ENCODE assay signal across 28 mouse cellular contexts in the genomic region with DNA sequence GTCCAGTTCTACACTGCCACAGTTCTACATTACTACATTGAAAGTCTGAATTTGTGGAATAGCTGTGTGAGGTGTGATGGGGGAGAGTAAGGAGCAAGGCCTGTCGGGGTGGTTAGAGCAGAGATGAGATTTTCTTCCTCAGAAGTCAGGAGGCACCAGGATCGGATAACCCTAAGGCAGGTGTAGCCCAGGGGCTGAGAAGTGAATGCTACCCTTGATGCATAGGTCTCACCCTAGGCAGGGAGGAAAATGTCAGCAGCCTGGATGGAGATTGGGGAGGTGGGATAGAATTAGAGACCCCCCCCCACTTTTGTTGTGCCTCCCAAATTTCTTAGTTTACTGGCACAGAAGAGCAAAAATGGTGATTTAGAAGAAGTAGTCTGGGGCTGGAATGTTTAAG. TPM values are rescaled to one million over a fixed set of nuclear protein-coding genes. Genes with fewer than 3 reads are reported as not detected.
"Had no signal": no experiment of that assay in that cellular context is flagged by ENCODE, and none has a peak within 500 bp of the region (broad histone marks: within the 10 kb centered on the region; RNA-seq: fewer than 3 reads in every experiment).

No protein-coding gene starts in this region.

- H3K4me2 ChIP-seq: kidney, embryonic 15.5 days; limb, embryonic 12.5 days; liver, embryonic 11.5 days; lung, embryonic 14.5 days had no signal

- DNase-seq: kidney, adult 2 months; kidney, postnatal 10 days; kidney, postnatal 36 days; layer of hippocampus, postnatal 36 days; liver, postnatal 0 days; lung, embryonic 14.5 days; midbrain, embryonic 14.5 days; thymus, adult 2 months; thymus, postnatal 14 days; thymus, postnatal 4 days had no signal

- H3K27ac ChIP-seq: kidney, embryonic 15.5 days; left cerebral cortex, adult 2 months; liver, embryonic 14.5 days; macrophage; stomach, postnatal 0 days had no signal

- H3K36me3 ChIP-seq: kidney, embryonic 15.5 days; limb, embryonic 12.5 days had no signal

- ATAC-seq: liver, postnatal 0 days; lung, postnatal 0 days had no signal

- H3K4me3 ChIP-seq: kidney, embryonic 15.5 days; left cerebral cortex, adult 2 months; limb, embryonic 12.5 days had no signal

- H3K27me3 ChIP-seq: limb, embryonic 12.5 days had no signal

- H3K9me3 ChIP-seq: kidney, embryonic 15.5 days; limb, embryonic 12.5 days had no signal

- H3K9ac ChIP-seq: kidney, embryonic 15.5 days; limb, embryonic 12.5 days; liver, embryonic 14.5 days; liver, postnatal 0 days; lung, embryonic 14.5 days had no signal

RNA-seq across cellular contexts. Expression of gene Gm1113, which starts 4.2 kb away (rescaled TPM):
- total RNA-seq: layer of hippocampus, adult 8-10 months; layer of hippocampus, postnatal 10 days; layer of hippocampus, postnatal 36 days; left cerebral cortex, adult 2 months; left cerebral cortex, postnatal 10 days; left cerebral cortex, postnatal 36 days; megakaryocyte, adult 5-6 weeks; midbrain, postnatal 0 days had no signal
- polyA plus RNA-seq: kidney, adult 2 months; kidney, embryonic 15.5 days; limb, embryonic 12.5 days; liver, embryonic 11.5 days; liver, embryonic 14.5 days; liver, postnatal 0 days; lung, embryonic 14.5 days; lung, postnatal 0 days; macrophage; midbrain, embryonic 14.5 days; midbrain, postnatal 0 days; neural tube, embryonic 11.5 days; neural tube, embryonic 14.5 days; small intestine, adult 2 months; stomach, embryonic 14.5 days; stomach, postnatal 0 days; thymus, adult 2 months had no signal

RNA-seq across cellular contexts. Expression of gene Ddx25, which starts 36.1 kb away (rescaled TPM):
- polyA plus RNA-seq: macrophage had no signal

RNA-seq across cellular contexts. Expression of gene Pate2, which starts 47.8 kb away (rescaled TPM):
- polyA plus RNA-seq: macrophage had no signal
